Mouse (Mus musculus) forebrain, embryonic 15.5 days (tissue): ENCODE measurements around the gene Psmd13. TPM values are rescaled to one million over a fixed set of nuclear protein-coding genes. Genes with fewer than 3 reads are reported as not detected.

Experiments used
- ATAC-seq: fragments of 200-750 bp; cut with Nextera tagmentation; replicated peaks from 2 replicates; pipeline ENCODE4 v1.8.0; 2017; ENCODE audit warnings: mild to moderate bottlenecking, moderate TSS enrichment, moderate library complexity
- H3K27ac ChIP-seq: fragments of 300-500 bp; sonication (generic); replicated peaks from 2 replicates; pipeline ENCODE4 v1.5.1; 2015; ENCODE audit warnings: mild to moderate bottlenecking, inconsistent platforms
- H3K27me3 ChIP-seq: fragments of 300-500 bp; sonication (generic); 2 replicates; pipeline ENCODE4 v1.6.1; 2015; ENCODE audit warnings: inconsistent platforms
- H3K36me3 ChIP-seq: fragments of 300-500 bp; sonication (generic); 2 replicates; pipeline ENCODE4 v1.6.1; 2015; ENCODE audit warnings: mild to moderate bottlenecking, inconsistent platforms
- H3K4me1 ChIP-seq: fragments of 300-500 bp; sonication (generic); 2 replicates; pipeline ENCODE4 v1.6.1; 2015; ENCODE audit warnings: inconsistent platforms
- H3K4me2 ChIP-seq: fragments of 300-500 bp; sonication (generic); replicated peaks from 2 replicates; pipeline ENCODE4 v1.6.1; 2015; ENCODE audit warnings: mild to moderate bottlenecking, inconsistent platforms
- H3K4me3 ChIP-seq: fragments of 300-500 bp; sonication (generic); 2 replicates; pipeline ENCODE4 v1.5.1; 2015; ENCODE audit warnings: mild to moderate bottlenecking, inconsistent platforms
- H3K9ac ChIP-seq: fragments of 300-500 bp; sonication (generic); replicated peaks from 2 replicates; pipeline ENCODE4 v1.6.1; 2015; ENCODE audit warnings: mild to moderate bottlenecking, inconsistent platforms
- H3K9me3 ChIP-seq: fragments of 300-500 bp; sonication (generic); 2 replicates; pipeline ENCODE4 v1.6.1; 2016; ENCODE audit warnings: inconsistent platforms
- WGBS: fragments of 180-500 bp; shearing (Covaris S2); methylation state at CpG from one replicate; pipeline ENCODE4 v1.1.7; 2015; ENCODE audit warnings: mixed read lengths; 5-methylcytosine and 5-hydroxymethylcytosine counted together
- polyA plus RNA-seq: library from polyadenylated mRNA; unstranded; fragments of >200 nt; fragmentation: Nextera tagmentation; extraction: Ambion mirVana; gene quantifications from 2 replicates; pipeline ENCODE4 v1.2.1, GENCODE M21; 2015

Psmd13 gene
- polyA plus RNA-seq, 1 experiment from 2014 or later = 283 TPM

GRCm38 (mm10) chr7:140941222-140942051, 59.7 kb downstream of the Psmd13 start, which contains the start of gene Pgghg:
Gene Pgghg, plus strand, starts transcription at chr7:140941391.
- ATAC-seq = peak; percentile 93
- Histone ChIP-seq H3K4me1 (peaks cover 13% of the 10 kb centered on the region), H3K9ac (peak within 1 kb of the TSS; percentile 50), H3K4me3 (peak within 1 kb of the TSS; percentile 47), H3K9me3 (no peaks in the 10 kb centered on the region), H3K4me2 (peak within 1 kb of the TSS; percentile 50), H3K36me3 (no peaks in the 10 kb centered on the region), H3K27ac (0 out of 2 replicates have a peak within 1 kb of the TSS, but pooled peaks have one; percentile 12), H3K27me3 (no peaks in the 10 kb centered on the region)
- WGBS = 3% methylated on average over 33 of the region's 33 CpGs

- Histone ChIP-seq H3K4me2 (peak overlapping the region; percentile 50), H3K4me3 (peak overlapping the region; percentile 47), H3K27me3 (no peaks in the 10 kb centered on the region), H3K27ac (no peak overlapping the region), H3K9ac (no peak overlapping the region; the same call in 1 of the 2 replicates), H3K9me3 (no peaks in the 10 kb centered on the region), H3K36me3 (no peaks in the 10 kb centered on the region), H3K4me1 (peaks cover 13% of the 10 kb centered on the region)
- ATAC-seq = 0 out of 2 replicates have a peak, but pooled peaks have one; percentile 9
- 62% methylated on average over 9 of the region's 9 CpGs for WGBS
Measured at GRCm38 (mm10) chr7:140942341-140942740, 60.6 kb downstream of the Psmd13 start.

- Histone ChIP-seq H3K36me3 (no peaks in the 10 kb centered on the region), H3K9me3 (no peaks in the 10 kb centered on the region), H3K4me3 (no peak overlapping the region), H3K27me3 (no peaks in the 10 kb centered on the region), H3K4me1 (peaks cover 13% of the 10 kb centered on the region), H3K4me2 (no peak overlapping the region), H3K27ac (no peak overlapping the region), H3K9ac (no peak overlapping the region)
- no peak for ATAC-seq
- WGBS = 94% methylated on average over 10 of the region's 10 CpGs
Measured at GRCm38 (mm10) chr7:140942811-140943210, 61.0 kb downstream of the Psmd13 start.

GRCm38 (mm10) chr7:140943356-140943755, 61.6 kb downstream of the Psmd13 start:
- no peak for ATAC-seq
- Histone ChIP-seq H3K9me3 (no peaks in the 10 kb centered on the region), H3K4me3 (no peak overlapping the region), H3K27ac (no peak overlapping the region), H3K4me1 (peaks cover 13% of the 10 kb centered on the region), H3K9ac (no peak overlapping the region), H3K4me2 (no peak overlapping the region), H3K27me3 (no peaks in the 10 kb centered on the region), H3K36me3 (no peaks in the 10 kb centered on the region)
- 91% methylated on average over 4 of the region's 4 CpGs for WGBS

- Histone ChIP-seq H3K27me3 (no peaks in the 10 kb centered on the region), H3K4me3 (no peak overlapping the region), H3K9ac (no peak overlapping the region), H3K9me3 (no peaks in the 10 kb centered on the region), H3K4me1 (peaks cover 13% of the 10 kb centered on the region), H3K36me3 (no peaks in the 10 kb centered on the region), H3K4me2 (no peak overlapping the region), H3K27ac (no peak overlapping the region)
- WGBS = 86% methylated on average over 7 of the region's 7 CpGs
- ATAC-seq = no peak
Measured at GRCm38 (mm10) chr7:140944236-140944635, 62.5 kb downstream of the Psmd13 start.

GRCm38 (mm10) chr7:140945247-140945646, 63.5 kb downstream of the Psmd13 start:
- no peaks in the 10 kb centered on the region for H3K36me3 ChIP-seq
- 94% methylated on average over 5 of the region's 5 CpGs for WGBS
- no peak overlapping the region for H3K4me3 ChIP-seq
- ATAC-seq = no peak
- H3K27ac ChIP-seq = no peak overlapping the region
- no peaks in the 10 kb centered on the region for H3K27me3 ChIP-seq
- H3K4me1 ChIP-seq = peaks cover 13% of the 10 kb centered on the region
- H3K9ac ChIP-seq = no peak overlapping the region
- no peak overlapping the region for H3K4me2 ChIP-seq
- H3K9me3 ChIP-seq = no peaks in the 10 kb centered on the region

- no peak overlapping the region for H3K9ac ChIP-seq
- peaks cover 10% of the 10 kb centered on the region for H3K4me1 ChIP-seq
- H3K36me3 ChIP-seq = no peaks in the 10 kb centered on the region
- no peak for ATAC-seq
- no peak overlapping the region for H3K4me3 ChIP-seq
- no peak overlapping the region for H3K4me2 ChIP-seq
- no peaks in the 10 kb centered on the region for H3K9me3 ChIP-seq
- no peaks in the 10 kb centered on the region for H3K27me3 ChIP-seq
- no peak overlapping the region for H3K27ac ChIP-seq
- 96% methylated on average over 10 of the region's 10 CpGs for WGBS
Measured at GRCm38 (mm10) chr7:140946311-140946710, 64.5 kb downstream of the Psmd13 start.

- ATAC-seq = no peak
- no peaks in the 10 kb centered on the region for H3K27me3 ChIP-seq
- H3K4me1 ChIP-seq = peaks cover 6% of the 10 kb centered on the region
- no peaks in the 10 kb centered on the region for H3K9me3 ChIP-seq
- H3K4me3 ChIP-seq = no peak overlapping the region
- no peak overlapping the region for H3K4me2 ChIP-seq
- no peak overlapping the region for H3K27ac ChIP-seq
- no peak overlapping the region for H3K9ac ChIP-seq
- no peaks in the 10 kb centered on the region for H3K36me3 ChIP-seq
- 84% methylated on average over 7 of the region's 7 CpGs for WGBS
Measured at GRCm38 (mm10) chr7:140946980-140947379, 65.2 kb downstream of the Psmd13 start.

- Histone ChIP-seq H3K9ac (no peak overlapping the region), H3K36me3 (no peaks in the 10 kb centered on the region), H3K9me3 (no peaks in the 10 kb centered on the region), H3K27me3 (no peaks in the 10 kb centered on the region), H3K4me1 (no peaks in the 10 kb centered on the region), H3K4me2 (no peak overlapping the region), H3K27ac (no peak overlapping the region), H3K4me3 (no peak overlapping the region)
- ATAC-seq = no peak
- WGBS = 94% methylated on average over 8 of the region's 8 CpGs
Measured at GRCm38 (mm10) chr7:140948161-140948560, 66.4 kb downstream of the Psmd13 start.

Other genes with a start within 250 kb of the Psmd13 start
- gene Olfr53, start 235.5 kb upstream of the Psmd13 start, polyA plus RNA-seq = not detected in 2 replicates
- gene Olfr539, start 222.0 kb upstream of the Psmd13 start, polyA plus RNA-seq = 0.01 TPM in 1 of 2 replicates, not detected in the other
- not detected in 2 replicates for gene Olfr45, start 200.0 kb upstream of the Psmd13 start, polyA plus RNA-seq
- not detected in 2 replicates for gene Olfr541, start 184.7 kb upstream of the Psmd13 start, polyA plus RNA-seq
- gene Cyp2e1, start 118.2 kb upstream of the Psmd13 start, polyA plus RNA-seq = not detected in 2 replicates
- 0.13 and 0.55 TPM in 2 replicates for gene Syce1, start 94.1 kb upstream of the Psmd13 start, polyA plus RNA-seq
- 11.1 and 12.7 TPM in 2 replicates for gene Zfp941, start 59.8 kb upstream of the Psmd13 start, polyA plus RNA-seq
- gene Urah, start 47.0 kb upstream of the Psmd13 start, polyA plus RNA-seq = not detected in 2 replicates
- gene Scgb1c1, start 36.4 kb upstream of the Psmd13 start, polyA plus RNA-seq = not detected in 2 replicates
- 0.10 TPM in 1 of 2 replicates, not detected in the other for gene Odf3, start 34.2 kb upstream of the Psmd13 start, polyA plus RNA-seq
- not detected in 2 replicates for gene Gm45785, start 25.6 kb upstream of the Psmd13 start, polyA plus RNA-seq
- gene Ric8a, start 25.0 kb upstream of the Psmd13 start, polyA plus RNA-seq = 91.2 and 96.9 TPM in 2 replicates
- 44.3 and 46.9 TPM in 2 replicates for gene Bet1l, start 24.4 kb upstream of the Psmd13 start, polyA plus RNA-seq
- gene Sirt3, start 341 bp downstream of the Psmd13 start, polyA plus RNA-seq = 33.6 and 36.5 TPM in 2 replicates
- gene Cox8b, start 18.5 kb downstream of the Psmd13 start, polyA plus RNA-seq = not detected in 2 replicates
- gene Nlrp6, start 38.9 kb downstream of the Psmd13 start, polyA plus RNA-seq = 0.24 and 0.28 TPM in 2 replicates
- 8.5 and 8.7 TPM in 2 replicates for gene Pgghg, start 59.4 kb downstream of the Psmd13 start, polyA plus RNA-seq
- 0.51 and 0.70 TPM in 2 replicates for gene Ifitm5, start 68.3 kb downstream of the Psmd13 start, polyA plus RNA-seq
- not detected in 2 replicates for gene Gm45717, start 74.0 kb downstream of the Psmd13 start, polyA plus RNA-seq
- gene Ifitm2, start 74.0 kb downstream of the Psmd13 start, polyA plus RNA-seq = 126 and 142 TPM in 2 replicates
- 6.5 and 7.6 TPM in 2 replicates for gene Ifitm1, start 85.3 kb downstream of the Psmd13 start, polyA plus RNA-seq
- gene Ifitm3, start 128.8 kb downstream of the Psmd13 start, polyA plus RNA-seq = 21.7 and 24.9 TPM in 2 replicates
- gene Ifitm6, start 136.0 kb downstream of the Psmd13 start, polyA plus RNA-seq = not detected in 2 replicates
- gene Gm17387, start 147.2 kb downstream of the Psmd13 start, polyA plus RNA-seq = not detected in 2 replicates
- 47.3 and 50.0 TPM in 2 replicates for gene B4galnt4, start 179.1 kb downstream of the Psmd13 start, polyA plus RNA-seq
- not detected in 2 replicates for gene Pkp3, start 196.2 kb downstream of the Psmd13 start, polyA plus RNA-seq
- 1.8 and 2.0 TPM in 2 replicates for gene Sigirr, start 218.6 kb downstream of the Psmd13 start, polyA plus RNA-seq
- gene Ano9, start 235.8 kb downstream of the Psmd13 start, polyA plus RNA-seq = 0.09 TPM in 1 of 2 replicates, not detected in the other
- 74.5 TPM in 2 replicates for gene Ptdss2, start 240.4 kb downstream of the Psmd13 start, polyA plus RNA-seq